Comparison of ENCODE assay signal across 30 mouse cellular contexts in genomic region chr8:3648268-3648667, GRCm38 (mm10). TPM values are rescaled to one million over a fixed set of nuclear protein-coding genes. Genes with fewer than 3 reads are reported as not detected.
DNase-seq lines count a peak whose midpoint lies in the region; ATAC-seq and TF ChIP-seq lines count a peak whose summit lies in the region.
"Had no signal": no experiment of that assay in that cellular context is flagged by ENCODE, and none has a peak within 500 bp of the region (broad histone marks: within the 10 kb centered on the region; RNA-seq: fewer than 3 reads in every experiment).

No protein-coding gene starts in this region.

- TF ChIP-seq POLR2A in bone marrow, adult 2 months (IDR thresholded peaks at IDR 0.05; ENCODE audit: borderline replicate concordance, control insufficient read depth, low read depth, low read length) = no peak

- 68% methylated on average over 2 of the region's 2 CpGs for WGBS in lung, embryonic 14.5 days
- WGBS in bone marrow, adult 2 months = 25% methylated on average over 2 of the region's 2 CpGs

- TF ChIP-seq CTCF in lung, embryonic 14.5 days (IDR thresholded peaks at IDR 0.05; ENCODE audit: low read depth) = no peak
- TF ChIP-seq CTCF in bone marrow, adult 2 months (IDR thresholded peaks at IDR 0.05; ENCODE audit: control insufficient read depth, insufficient read depth, low read length) = no peak

- no peak overlapping the region for H3K4me3 ChIP-seq in lung, embryonic 14.5 days (ENCODE audit: low read depth, low read length)
- H3K4me3 ChIP-seq in bone marrow, adult 2 months (replicated peaks; ENCODE audit: control insufficient read depth, low read depth, low read length) = no peak overlapping the region
- H3K4me3 ChIP-seq: embryonic facial prominence, embryonic 13.5 days; forebrain, embryonic 13.5 days; hindbrain, embryonic 10.5 days; kidney, embryonic 15.5 days; limb, embryonic 13.5 days; midbrain, embryonic 10.5 days had no signal

- H3K27me3 ChIP-seq in lung, embryonic 14.5 days (ENCODE audit: insufficient read depth, low read length) = no peaks in the 10 kb centered on the region
- H3K27me3 ChIP-seq: embryonic facial prominence, embryonic 13.5 days; forebrain, embryonic 13.5 days; kidney, embryonic 15.5 days; limb, embryonic 13.5 days had no signal

- no peaks in the 10 kb centered on the region for H3K4me1 ChIP-seq in lung, embryonic 14.5 days (ENCODE audit: insufficient read depth)
- H3K4me1 ChIP-seq in bone marrow, adult 2 months (ENCODE audit: control insufficient read depth, insufficient read depth, low read length) = peaks cover 1% of the 10 kb centered on the region; the same call in 1 of the 2 replicates
- H3K4me1 ChIP-seq: embryonic facial prominence, embryonic 13.5 days; forebrain, embryonic 13.5 days; limb, embryonic 13.5 days; midbrain, embryonic 10.5 days had no signal

- H3K9ac ChIP-seq in lung, embryonic 14.5 days = no peak overlapping the region
- H3K9ac ChIP-seq: embryonic facial prominence, embryonic 13.5 days; forebrain, embryonic 13.5 days; kidney, embryonic 15.5 days; limb, embryonic 13.5 days had no signal

- no peaks in the 10 kb centered on the region for H3K9me3 ChIP-seq in lung, embryonic 14.5 days (ENCODE audit: low read depth, low read length)
- H3K9me3 ChIP-seq: embryonic facial prominence, embryonic 13.5 days; forebrain, embryonic 13.5 days; hindbrain, embryonic 10.5 days; kidney, embryonic 15.5 days; limb, embryonic 13.5 days; midbrain, embryonic 10.5 days had no signal

- no peak for ATAC-seq in lung, embryonic 14.5 days (ENCODE audit: insufficient read depth)
- no peak for ATAC-seq in erythroblast, adult 5-6 weeks (replicated peaks; ENCODE audit: low FRiP score, poor library complexity, severe bottlenecking)
- ATAC-seq: forebrain, embryonic 13.5 days; hindbrain, postnatal 0 days; intestine, embryonic 16.5 days; midbrain, embryonic 16.5 days had no signal

- DNase-seq in lung, embryonic 14.5 days = peak; percentile 5
- DNase-seq in lung, postnatal 10 days = no peak
- DNase-seq in lung, postnatal 25 days (ENCODE audit: low spot score) = peak; percentile 38
- peak; percentile 22 for DNase-seq in skeletal muscle tissue, adult 2 months (ENCODE audit: low read depth, low spot score)
- DNase-seq in kidney, adult 8-10 months = no peak
- DNase-seq: adrenal gland, postnatal 14 days; cerebellum, adult 18-20 months; cerebellum, postnatal 14 days; gastrocnemius, postnatal 10 days; heart, adult 11 months; heart, postnatal 10 days; kidney, postnatal 36 days; right cerebral cortex, adult 18-20 months; thymus, adult 18-20 months; thymus, postnatal 4 days had no signal

- H3K27ac ChIP-seq in lung, embryonic 14.5 days (ENCODE audit: low read depth) = no peak overlapping the region
- peak overlapping the region; percentile 90; the same call in 1 of the 2 replicates for H3K27ac ChIP-seq in bone marrow, adult 2 months (ENCODE audit: control insufficient read depth, insufficient read depth, low read depth, low read length, poor library complexity)
- H3K27ac ChIP-seq: embryonic facial prominence, embryonic 13.5 days; forebrain, embryonic 13.5 days; hindbrain, embryonic 10.5 days; hindbrain, postnatal 0 days; limb, embryonic 13.5 days; midbrain, embryonic 10.5 days had no signal

- H3K4me2 ChIP-seq in lung, embryonic 14.5 days = no peak overlapping the region
- H3K4me2 ChIP-seq: embryonic facial prominence, embryonic 13.5 days; forebrain, embryonic 13.5 days; heart, embryonic 11.5 days had no signal

- H3K36me3 ChIP-seq in lung, embryonic 14.5 days (ENCODE audit: insufficient read depth) = no peaks in the 10 kb centered on the region
- H3K36me3 ChIP-seq: embryonic facial prominence, embryonic 13.5 days; hindbrain, embryonic 10.5 days; kidney, embryonic 15.5 days; limb, embryonic 13.5 days; midbrain, embryonic 10.5 days had no signal

RNA-seq across cellular contexts. Expression of gene Retn, which starts 7.3 kb away (rescaled TPM):
- 0.20 TPM in 1 of 2 replicates, not detected in the other for polyA plus RNA-seq in lung, embryonic 14.5 days (2014; fragmentation: Nextera tagmentation; extraction: Ambion mirVana)
- polyA plus RNA-seq in bone marrow, adult 2 months (2011; ENCODE audit: insufficient read depth, insufficient read length, low replicate concordance, missing spikeins) = 3.0 TPM in 1 of 2 replicates, not detected in the other
- not detected in 2 replicates for total RNA-seq in erythroblast, adult 5-6 weeks (2015; ENCODE audit: low replicate concordance)
- total RNA-seq in erythroblast, adult 5-6 weeks (2017; ENCODE audit: low replicate concordance) = not detected in 2 replicates
- total RNA-seq: hindbrain, postnatal 0 days had no signal
- polyA plus RNA-seq: embryonic facial prominence, embryonic 13.5 days; heart, embryonic 11.5 days; intestine, embryonic 16.5 days; stomach, embryonic 16.5 days had no signal

RNA-seq across cellular contexts. Expression of gene Mcemp1, which starts 17.3 kb away (rescaled TPM):
- 0.79 and 0.87 TPM in 2 replicates for polyA plus RNA-seq in lung, embryonic 14.5 days (2014; fragmentation: Nextera tagmentation; extraction: Ambion mirVana)
- polyA plus RNA-seq in bone marrow, adult 2 months (2011; ENCODE audit: insufficient read depth, insufficient read length, low replicate concordance, missing spikeins) = 38.3 and 142 TPM in 2 replicates
- 64.0 and 64.8 TPM in 2 replicates for total RNA-seq in erythroblast, adult 5-6 weeks (2015; ENCODE audit: low replicate concordance)
- 29.6 and 32.8 TPM in 2 replicates for total RNA-seq in erythroblast, adult 5-6 weeks (2017; ENCODE audit: low replicate concordance)
- total RNA-seq: hindbrain, postnatal 0 days; left cerebral cortex, postnatal 25 days had no signal
- polyA plus RNA-seq: heart, embryonic 11.5 days; limb, embryonic 13.5 days had no signal

RNA-seq across cellular contexts. Expression of gene Stxbp2, which starts 17.5 kb away (rescaled TPM):
- polyA plus RNA-seq in lung, embryonic 14.5 days (2014; fragmentation: Nextera tagmentation; extraction: Ambion mirVana) = 61.4 and 64.0 TPM in 2 replicates
- 229 and 373 TPM in 2 replicates for polyA plus RNA-seq in bone marrow, adult 2 months (2011; ENCODE audit: insufficient read depth, insufficient read length, low replicate concordance, missing spikeins)
- 44.7 and 49.2 TPM in 2 replicates for total RNA-seq in erythroblast, adult 5-6 weeks (2015; ENCODE audit: low replicate concordance)
- 43.8 and 74.6 TPM in 2 replicates for total RNA-seq in erythroblast, adult 5-6 weeks (2017; ENCODE audit: low replicate concordance)

RNA-seq across cellular contexts. Expression of gene Pcp2, which starts 22.9 kb away (rescaled TPM):
- not detected in 2 replicates for polyA plus RNA-seq in lung, embryonic 14.5 days (2014; fragmentation: Nextera tagmentation; extraction: Ambion mirVana)
- polyA plus RNA-seq in bone marrow, adult 2 months (2011; ENCODE audit: insufficient read depth, insufficient read length, low replicate concordance, missing spikeins) = not detected in 2 replicates
- not detected in 2 replicates for total RNA-seq in erythroblast, adult 5-6 weeks (2015; ENCODE audit: low replicate concordance)
- total RNA-seq in erythroblast, adult 5-6 weeks (2017; ENCODE audit: low replicate concordance) = not detected in 2 replicates
- total RNA-seq: adrenal gland, postnatal 14 days; gastrocnemius, postnatal 10 days; heart, postnatal 10 days; left cerebral cortex, postnatal 25 days had no signal
- polyA plus RNA-seq: hindbrain, embryonic 10.5 days; small intestine, adult 2 months had no signal

RNA-seq across cellular contexts. Expression of gene Fcor, which starts 23.9 kb away (rescaled TPM):
- polyA plus RNA-seq in lung, embryonic 14.5 days (2014; fragmentation: Nextera tagmentation; extraction: Ambion mirVana) = 11.1 and 11.9 TPM in 2 replicates
- 10.9 TPM in 1 of 2 replicates, not detected in the other for polyA plus RNA-seq in bone marrow, adult 2 months (2011; ENCODE audit: insufficient read depth, insufficient read length, low replicate concordance, missing spikeins)
- total RNA-seq in erythroblast, adult 5-6 weeks (2015; ENCODE audit: low replicate concordance) = 4.4 TPM in 1 of 2 replicates, not detected in the other
- total RNA-seq in erythroblast, adult 5-6 weeks (2017; ENCODE audit: low replicate concordance) = 2.8 and 5.6 TPM in 2 replicates
- polyA plus RNA-seq: small intestine, adult 2 months had no signal

Comparison
In these comparisons a context has a peak if more than half of its experiments do, and no peak if none do; other contexts are left out.
1. DNase-seq: peak in lung, embryonic 14.5 days (single experiment), lung, postnatal 25 days (single experiment) and skeletal muscle tissue, adult 2 months (single experiment); none in lung, postnatal 10 days (single experiment) and kidney, adult 8-10 months (0 of 2).
2. RNA of gene Mcemp1, which starts 17.3 kb away (polyA plus RNA-seq): 38.3 to 142 TPM in bone marrow, adult 2 months; 0.79 to 0.87 TPM in lung, embryonic 14.5 days; every median in the first group is over 10 times any median in the second.